Mouse (Mus musculus): ENCODE measurements at regions not wholly inside any gene's neighbourhood (a gene's known extent, or its start where the extent isn't known, plus 50 kb on each side); places are given as distances from the start of the nearest gene placed in this dataset.

- TF ChIP-seq FLI1 (IDR thresholded peaks at IDR 0.05; ENCODE audit: low read length) = no peak
- TF ChIP-seq GATA1 (IDR thresholded peaks at IDR 0.05; ENCODE audit: borderline replicate concordance, low read length) = no peak
These were observed 59.0 kb upstream of the Dusp10 start for GRCm38 (mm10) chr1:183954086-183954485.
